Mouse (Mus musculus): ENCODE measurements at regions not wholly inside any gene's neighbourhood (a gene's known extent, or its start where the extent isn't known, plus 50 kb on each side); places are given as distances from the start of the nearest gene placed in this dataset.
A peak's percentile ranks its signal among the peaks of the same experiment; 100 is the strongest.

- peak; percentile 19 for DNase-seq (ENCODE audit: low read depth, low spot score)
- peak overlapping the region; percentile 58; the same call in 1 of the 2 replicates for H3K27ac ChIP-seq (ENCODE audit: insufficient read depth, low read depth, low read length, poor library complexity, severe bottlenecking)
- no peaks in the 10 kb centered on the region for H3K9me3 ChIP-seq (ENCODE audit: control insufficient read depth, insufficient read depth, low read depth, low read length)
- no peaks in the 10 kb centered on the region for H3K4me1 ChIP-seq (ENCODE audit: control insufficient read depth in 2 of 2, insufficient read depth in 2 of 2, low read length in 2 of 2, poor library complexity in 1 of 2)
- TF ChIP-seq CHD2 (IDR thresholded peaks at IDR 0.05; ENCODE audit: low read depth, low read length): peak; percentile 30; the same call in 1 of the 2 replicates
- no peak for TF ChIP-seq ZNF384 (IDR thresholded peaks at IDR 0.05; ENCODE audit: low read depth, low read length)
- no peaks in the 10 kb centered on the region for H3K36me3 ChIP-seq (ENCODE audit: control insufficient read depth, insufficient read depth, low read length, poor library complexity, severe bottlenecking)
- peak overlapping the region; percentile 81; the same call in 1 of the 2 replicates for H3K9ac ChIP-seq (ENCODE audit: insufficient read depth, low read depth, low read length, poor library complexity, severe bottlenecking)
- peak overlapping the region; percentile 54 to 57; a peak in 3 of 4 replicates for H3K4me3 ChIP-seq (ENCODE audit: insufficient read depth in 1 of 2, low read depth in 1 of 2, low read length in 2 of 2, poor library complexity in 1 of 2, severe bottlenecking in 1 of 2)
- in situ Hi-C loops (cut with MboI; ENCODE audit: low sequenced_read_pairs in 2 of 2, unreplicated experiment in 2 of 2): no loop called here
Observed at GRCm38 (mm10) chr5:104662091-104662490, 153.9 kb downstream of the BC005561 start.
